Mouse (Mus musculus) liver, embryonic 14.5 days (tissue): Measurements from ENCODE around the gene BC028528.

Source experiments
- CTCF ChIP-seq: IDR thresholded peaks from 2 replicates; pipeline ENCODE4 v1.5.1; 2016; ENCODE audit warnings: antibody characterized with exemption, low read depth, control low read depth
- EP300 ChIP-seq: IDR thresholded peaks from 2 replicates; pipeline ENCODE4 v1.6.1; 2016; ENCODE audit warnings: antibody characterized with exemption, low read depth

DNA sequence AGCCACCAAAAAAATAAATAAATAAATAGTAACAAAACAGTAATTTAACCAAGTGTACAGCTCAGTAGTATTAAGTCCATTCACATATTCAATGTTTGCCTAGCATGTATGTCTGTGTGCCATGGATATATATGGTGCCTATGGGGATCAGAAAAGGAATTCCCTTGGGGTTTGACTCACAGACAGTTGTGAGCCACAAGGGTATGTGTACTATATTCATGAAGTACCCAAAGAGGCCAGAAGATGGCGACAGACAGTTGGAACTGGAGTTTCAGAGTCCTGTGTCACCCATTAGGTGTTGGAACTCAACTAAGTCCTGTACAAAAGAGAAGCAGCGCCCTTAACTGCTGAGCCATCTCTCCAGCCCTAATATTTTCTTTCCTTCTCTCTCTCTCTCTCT is 30.0 kb downstream of the BC028528 start:
- peak; percentile 83 for TF ChIP-seq CTCF
- TF ChIP-seq EP300, result no peak
